Mouse (Mus musculus) heart, postnatal 0 days (tissue): ENCODE measurements at regions not wholly inside any gene's neighbourhood (a gene's known extent, or its start where the extent isn't known, plus 50 kb on each side); places are given as distances from the start of the nearest gene placed in this dataset.

Experiments used
- ATAC-seq: fragments of 200-750 bp; cut with Nextera tagmentation; 2 replicates; pipeline ENCODE4 v1.8.0; 2017; ENCODE audit warnings: low read depth, moderate number of reproducible peaks, moderate library complexity; ENCODE audit not compliant: insufficient read depth
- DNase-seq: peaks from one replicate; pipeline ENCODE4 v3.0.0-alpha.2; 2016; ENCODE audit warnings: low spot score
- H3K27ac ChIP-seq: fragments of 300-500 bp; sonication (generic); 2 replicates; pipeline ENCODE4 v1.5.1; 2014; ENCODE audit warnings: low read depth, mild to moderate bottlenecking
- H3K27me3 ChIP-seq: fragments of 300-500 bp; sonication (generic); 2 replicates; pipeline ENCODE4 v1.6.1; 2014; ENCODE audit warnings: low read length, mixed read lengths; ENCODE audit not compliant: control insufficient read depth, insufficient read depth
- H3K36me3 ChIP-seq: fragments of 300-500 bp; sonication (generic); replicated peaks from 2 replicates; pipeline ENCODE4 v1.6.1; 2014; ENCODE audit warnings: low read length, mixed read lengths; ENCODE audit not compliant: control insufficient read depth, insufficient read depth
- H3K4me1 ChIP-seq: fragments of 300-500 bp; sonication (generic); 2 replicates; pipeline ENCODE4 v1.6.1; 2014; ENCODE audit warnings: antibody characterized with exemption; ENCODE audit not compliant: control insufficient read depth, insufficient read depth
- H3K4me2 ChIP-seq: fragments of 300-500 bp; sonication (generic); 2 replicates; pipeline ENCODE4 v1.6.1; 2014; ENCODE audit warnings: low read depth, mild to moderate bottlenecking, low read length, moderate library complexity
- H3K4me3 ChIP-seq: fragments of 300-500 bp; sonication (generic); 2 replicates; pipeline ENCODE4 v1.5.1; 2014; ENCODE audit warnings: low read depth, low read length
- H3K9ac ChIP-seq: fragments of 300-500 bp; sonication (generic); replicated peaks from 2 replicates; pipeline ENCODE4 v1.6.1; 2014; ENCODE audit warnings: low read depth, low read length, mixed read lengths
- H3K9me3 ChIP-seq: fragments of 300-500 bp; sonication (generic); replicated peaks from 2 replicates; pipeline ENCODE4 v1.6.1; 2016; ENCODE audit warnings: low read length; ENCODE audit not compliant: control insufficient read depth
- CTCF ChIP-seq: IDR thresholded peaks from 2 replicates; pipeline ENCODE4 v1.5.1; 2016; ENCODE audit warnings: antibody characterized with exemption, control low read depth, low read depth
- EP300 ChIP-seq: IDR thresholded peaks from 2 replicates; pipeline ENCODE4 v1.6.1; 2016; ENCODE audit warnings: antibody characterized with exemption, low read depth
- whole genome bisulfite sequencing: fragments of 180-500 bp; shearing (Covaris S2); extraction: QIAGEN DNeasy Blood & Tissue Kit; methylation state at CpG from one replicate; pipeline ENCODE4 v1.1.7; 2014; 5-methylcytosine and 5-hydroxymethylcytosine counted together

- DNase-seq (no peak), ATAC-seq (no peak)
- H3K4me3 ChIP-seq: no peak overlapping the region
- no peaks in the 10 kb centered on the region for H3K27me3 ChIP-seq
- H3K36me3 ChIP-seq: no peaks in the 10 kb centered on the region
- WGBS: 82% methylated on average over 2 of the region's 2 CpGs
- H3K4me2 ChIP-seq: no peak overlapping the region
- no peaks in the 10 kb centered on the region for H3K9me3 ChIP-seq
- no peak overlapping the region for H3K27ac ChIP-seq
- TF ChIP-seq EP300 (no peak), CTCF (no peak)
- no peak overlapping the region for H3K9ac ChIP-seq
- H3K4me1 ChIP-seq: no peaks in the 10 kb centered on the region
Observed at GRCm38 (mm10) chr9:23089339-23089738, 133.5 kb upstream of the Bmper start.

GRCm38 (mm10) chr9:23097134-23097789 lies 125.6 kb upstream of the Bmper start:
- H3K36me3 ChIP-seq: no peaks in the 10 kb centered on the region
- ATAC-seq: no peak
- DNase-seq: no peak
- H3K4me1 ChIP-seq: no peaks in the 10 kb centered on the region
- no peak overlapping the region for H3K9ac ChIP-seq
- WGBS: 73% methylated on average over 11 of the region's 11 CpGs
- no peak overlapping the region for H3K4me3 ChIP-seq
- TF ChIP-seq CTCF (no peak), EP300 (no peak)
- H3K27me3 ChIP-seq: no peaks in the 10 kb centered on the region
- no peak overlapping the region for H3K27ac ChIP-seq
- H3K4me2 ChIP-seq: no peak overlapping the region
- no peaks in the 10 kb centered on the region for H3K9me3 ChIP-seq

- TF ChIP-seq EP300 (no peak), CTCF (no peak)
- no peak for DNase-seq
- no peak for ATAC-seq
- Histone ChIP-seq H3K9me3 (no peaks in the 10 kb centered on the region), H3K36me3 (no peaks in the 10 kb centered on the region), H3K27me3 (no peaks in the 10 kb centered on the region), H3K27ac (no peak overlapping the region), H3K4me2 (no peak overlapping the region), H3K4me1 (no peaks in the 10 kb centered on the region), H3K4me3 (no peak overlapping the region), H3K9ac (no peak overlapping the region)
Observed at GRCm38 (mm10) chr9:23101584-23101983, 121.3 kb upstream of the Bmper start.

- ATAC-seq (no peak), DNase-seq (no peak)
Observed at GRCm38 (mm10) chr9:23101990-23102796, 120.7 kb upstream of the Bmper start.

GRCm38 (mm10) chr9:23111500-23111899 lies 111.4 kb upstream of the Bmper start:
- H3K9me3 ChIP-seq: no peaks in the 10 kb centered on the region
- H3K4me1 ChIP-seq: no peaks in the 10 kb centered on the region
- DNase-seq (no peak), ATAC-seq (no peak)
- no peaks in the 10 kb centered on the region for H3K27me3 ChIP-seq
- TF ChIP-seq CTCF: no peak
- no peak for TF ChIP-seq EP300
- H3K4me3 ChIP-seq: no peak overlapping the region
- no peak overlapping the region for H3K4me2 ChIP-seq
- no peak overlapping the region for H3K27ac ChIP-seq
- H3K36me3 ChIP-seq: no peaks in the 10 kb centered on the region
- 83% methylated on average over 6 of the region's 6 CpGs for WGBS
- H3K9ac ChIP-seq: no peak overlapping the region

More at GRCm38 (mm10) chr9:23101990-23102796, 120.7 kb upstream of the Bmper start:
- 72% methylated on average over 9 of the region's 9 CpGs for WGBS
- Histone ChIP-seq H3K27me3 (no peaks in the 10 kb centered on the region), H3K27ac (no peak overlapping the region), H3K4me1 (no peaks in the 10 kb centered on the region), H3K9me3 (no peaks in the 10 kb centered on the region), H3K4me2 (no peak overlapping the region), H3K9ac (no peak overlapping the region), H3K36me3 (no peaks in the 10 kb centered on the region), H3K4me3 (no peak overlapping the region)
- TF ChIP-seq EP300 (no peak), CTCF (no peak)

GRCm38 (mm10) chr9:23115026-23115425 lies 107.8 kb upstream of the Bmper start:
- H3K9ac ChIP-seq: no peak overlapping the region
- H3K27ac ChIP-seq: no peak overlapping the region
- no peaks in the 10 kb centered on the region for H3K27me3 ChIP-seq
- H3K36me3 ChIP-seq: no peaks in the 10 kb centered on the region
- no peak overlapping the region for H3K4me3 ChIP-seq
- no peak for DNase-seq
- no peaks in the 10 kb centered on the region for H3K4me1 ChIP-seq
- no peak overlapping the region for H3K4me2 ChIP-seq
- TF ChIP-seq EP300 (no peak), CTCF (no peak)
- H3K9me3 ChIP-seq: no peaks in the 10 kb centered on the region
- 36% methylated on average over 5 of the region's 5 CpGs for WGBS
- no peak for ATAC-seq
